Mouse (Mus musculus): ENCODE measurements around the gene Abhd12b.

- TF ChIP-seq ZNF384 (IDR thresholded peaks at IDR 0.05; ENCODE audit: low read depth, low read length) (no peak), MAFK (IDR thresholded peaks at IDR 0.05; ENCODE audit: insufficient read depth, low read depth, low read length) (no peak), CHD2 (IDR thresholded peaks at IDR 0.05; ENCODE audit: low read depth, low read length) (no peak)
These were observed 19.2 kb upstream of the Abhd12b start for GRCm38 (mm10) chr12:70134627-70135235.

Measured in ES-E14 (cell line).